Mouse (Mus musculus) MEL (cell line): ENCODE results near the gene Kctd10. TPM values are rescaled to one million over a fixed set of nuclear protein-coding genes. Genes with fewer than 3 reads are reported as not detected.

Source experiments
- DNase-seq: peaks from one replicate; pipeline ENCODE4 v3.0.0; 2011; ENCODE audit warnings: low read depth, low spot score
- H3K27ac ChIP-seq: 2 replicates; pipeline ENCODE4 v1.5.1; 2012; ENCODE audit warnings: low read depth, mild to moderate bottlenecking, control low read depth, low read length, moderate library complexity; ENCODE audit not compliant: control insufficient read depth
- H3K27me3 ChIP-seq, 2 experiments: fragments of 150-350 bp in 1 of 2; sonication (generic) in 1 of 2; 2 replicates each; pipeline ENCODE4 v1.6.1; 2012; ENCODE audit warnings: low read length in 2 of 2, mild to moderate bottlenecking in 2 of 2, improper control_type of control experiment in 1 of 2, moderate library complexity in 1 of 2; ENCODE audit not compliant: insufficient read depth in 2 of 2, control insufficient read depth in 1 of 2
- H3K36me3 ChIP-seq, 2 experiments: 2 replicates each; pipeline ENCODE4 v1.6.1; 2012 to 2014; ENCODE audit warnings: low read length in 2 of 2, improper control_type of control experiment in 1 of 2, inconsistent platforms in 1 of 2, mild to moderate bottlenecking in 1 of 2; ENCODE audit not compliant: insufficient read depth in 2 of 2, control insufficient read depth in 1 of 2
- H3K4me1 ChIP-seq, 2 experiments: fragments of 150-350 bp in 1 of 2; sonication (generic) in 1 of 2; 2 replicates each; pipeline ENCODE4 v1.6.1; 2012; ENCODE audit warnings: low read length in 2 of 2, improper control_type of control experiment in 1 of 2, mild to moderate bottlenecking in 1 of 2; ENCODE audit not compliant: insufficient read depth in 2 of 2, control insufficient read depth in 1 of 2
- H3K4me3 ChIP-seq, 2 experiments: fragments of 150-350 bp in 1 of 2; sonication (generic) in 1 of 2; 2 replicates each; pipeline ENCODE4 v1.5.1; 2012; ENCODE audit warnings: low read depth in 2 of 2, low read length in 2 of 2, mild to moderate bottlenecking in 2 of 2, moderate library complexity in 2 of 2, control low read depth in 1 of 2, improper control_type of control experiment in 1 of 2; ENCODE audit not compliant: control insufficient read depth in 1 of 2, insufficient read depth in 1 of 2
- H3K79me2 ChIP-seq: 2 replicates; pipeline ENCODE4 v1.6.1; 2012; ENCODE audit warnings: mild to moderate bottlenecking, low read length, moderate library complexity; ENCODE audit not compliant: control insufficient read depth, poor library complexity, insufficient read depth
- H3K9ac ChIP-seq: 2 replicates; pipeline ENCODE4 v1.6.1; 2012; ENCODE audit warnings: low read depth, mild to moderate bottlenecking, control low read depth, low read length, moderate library complexity; ENCODE audit not compliant: control insufficient read depth, poor library complexity, severe bottlenecking
- H3K9me3 ChIP-seq: fragments of 150-350 bp; sonication (generic); replicated peaks from 2 replicates; pipeline ENCODE4 v1.6.1; 2012; ENCODE audit warnings: mild to moderate bottlenecking, low read length, improper control_type of control experiment, moderate library complexity; ENCODE audit not compliant: insufficient read depth
- BHLHE40 ChIP-seq: IDR thresholded peaks from 2 replicates; pipeline ENCODE4 v1.6.1; 2012; ENCODE audit warnings: low read depth, mild to moderate bottlenecking, inconsistent platforms, low read length, improper control_type of control experiment, borderline replicate concordance
- CTCF ChIP-seq, 3 experiments: IDR thresholded peaks in 2 of 3; conservative IDR thresholded peaks in 1 of 3; 2 replicates each; pipeline ENCODE4 v1.5.1; 2011 to 2012; ENCODE audit warnings: low read length in 3 of 3, low read depth in 2 of 3, mild to moderate bottlenecking in 2 of 3, improper control_type of control experiment in 1 of 3, inconsistent platforms in 1 of 3, mixed read lengths in 1 of 3, moderate library complexity in 1 of 3; ENCODE audit not compliant: control insufficient read depth in 1 of 3, insufficient read depth in 1 of 3, poor library complexity in 1 of 3, severe bottlenecking in 1 of 3
- E2F4 ChIP-seq: IDR thresholded peaks from 2 replicates; pipeline ENCODE4 v1.6.1; 2011; ENCODE audit warnings: low read depth, low read length, improper control_type of control experiment, borderline replicate concordance
- ELF1 ChIP-seq: IDR thresholded peaks from 2 replicates; pipeline ENCODE4 v1.6.1; 2014; ENCODE audit warnings: low read depth, mild to moderate bottlenecking, inconsistent platforms, low read length, improper control_type of control experiment, moderate library complexity
- ETS1 ChIP-seq: IDR thresholded peaks from 2 replicates; pipeline ENCODE4 v1.6.1; 2012; ENCODE audit warnings: low read depth, mild to moderate bottlenecking, inconsistent platforms, low read length, improper control_type of control experiment, moderate library complexity
- GABPA ChIP-seq: IDR thresholded peaks from 2 replicates; pipeline ENCODE4 v1.6.1; 2012; ENCODE audit warnings: low read depth, mild to moderate bottlenecking, inconsistent platforms, low read length, improper control_type of control experiment, moderate library complexity
- HCFC1 ChIP-seq: IDR thresholded peaks from 2 replicates; pipeline ENCODE4 v1.6.1; 2012; ENCODE audit warnings: low read depth, mild to moderate bottlenecking, inconsistent platforms, low read length, improper control_type of control experiment, moderate library complexity
- JUND ChIP-seq: IDR thresholded peaks from 2 replicates; pipeline ENCODE4 v1.6.1; 2011; ENCODE audit warnings: low read depth, mild to moderate bottlenecking, improper control_type of control experiment, low read length
- MAZ ChIP-seq: IDR thresholded peaks from 2 replicates; pipeline ENCODE4 v1.6.1; 2012; ENCODE audit warnings: low read depth, mild to moderate bottlenecking, inconsistent platforms, low read length, improper control_type of control experiment
- MYB ChIP-seq: IDR thresholded peaks from 2 replicates; pipeline ENCODE4 v1.6.1; 2011; ENCODE audit warnings: mild to moderate bottlenecking, low read depth, low read length, improper control_type of control experiment
- NELFE ChIP-seq: IDR thresholded peaks from 2 replicates; pipeline ENCODE4 v1.6.1; 2011; ENCODE audit warnings: low read depth, low read length, improper control_type of control experiment
- POLR2AphosphoS5 ChIP-seq: IDR thresholded peaks from 2 replicates; pipeline ENCODE4 v1.6.1; 2012; ENCODE audit warnings: low read depth, borderline replicate concordance, mild to moderate bottlenecking, inconsistent platforms, low read length, moderate library complexity, mixed read lengths
- SIN3A ChIP-seq: IDR thresholded peaks from 2 replicates; pipeline ENCODE4 v1.6.1; 2012; ENCODE audit warnings: low read length, improper control_type of control experiment, inconsistent platforms
- SMC3 ChIP-seq: IDR thresholded peaks from 2 replicates; pipeline ENCODE4 v1.6.1; 2011; ENCODE audit warnings: low read depth, low read length, improper control_type of control experiment
- TAL1 ChIP-seq: IDR thresholded peaks from 2 replicates; pipeline ENCODE4 v1.6.1; 2012; ENCODE audit warnings: mild to moderate bottlenecking, inconsistent platforms, low read length, moderate library complexity, mixed read lengths
- UBTF ChIP-seq: IDR thresholded peaks from 2 replicates; pipeline ENCODE4 v1.6.1; 2012; ENCODE audit warnings: low read depth, mild to moderate bottlenecking, inconsistent platforms, low read length, improper control_type of control experiment, moderate library complexity, borderline replicate concordance; ENCODE audit not compliant: insufficient read depth
- USF2 ChIP-seq, 2 experiments: IDR thresholded peaks; 2 replicates each; pipeline ENCODE4 v1.6.1; 2011 to 2012; ENCODE audit warnings: improper control_type of control experiment in 2 of 2, low read length in 2 of 2, borderline replicate concordance in 1 of 2, inconsistent platforms in 1 of 2, low read depth in 1 of 2, mild to moderate bottlenecking in 1 of 2; ENCODE audit not compliant: insufficient read depth in 1 of 2
- ZC3H11A ChIP-seq: IDR thresholded peaks from 2 replicates; pipeline ENCODE4 v1.6.1; 2012; ENCODE audit warnings: low read depth, mild to moderate bottlenecking, inconsistent platforms, low read length, improper control_type of control experiment
- ZKSCAN1 ChIP-seq: IDR thresholded peaks from 2 replicates; pipeline ENCODE4 v1.6.1; 2012; ENCODE audit warnings: low read depth, mild to moderate bottlenecking, inconsistent platforms, low read length, improper control_type of control experiment, moderate library complexity
- polyA plus RNA-seq, 2 experiments: library from polyadenylated mRNA; stranded (reverse) in 1 of 2; unstranded in 1 of 2; fragments of >175 nt in 1 of 2; fragments of >200 nt in 1 of 2; gene quantifications; 2 replicates each; pipeline versions ENCODE4 v1.2.1 to v1.2.4; 2012; ENCODE audit warnings: low replicate concordance in 2 of 2, low read depth in 1 of 2; ENCODE audit not compliant: insufficient read length in 2 of 2, insufficient read depth in 1 of 2, missing spikeins in 1 of 2
- total RNA-seq: library from RNA; depleted of rRNA; stranded (reverse); fragments of 300-350 nt; gene quantifications from 2 replicates; pipeline ENCODE4 v1.2.3, GENCODE M21; 2012

The Kctd10 gene
- total and polyA plus RNA-seq, 3 experiments, result 42.2 to 47.8 TPM; not detected in 1

DNA sequence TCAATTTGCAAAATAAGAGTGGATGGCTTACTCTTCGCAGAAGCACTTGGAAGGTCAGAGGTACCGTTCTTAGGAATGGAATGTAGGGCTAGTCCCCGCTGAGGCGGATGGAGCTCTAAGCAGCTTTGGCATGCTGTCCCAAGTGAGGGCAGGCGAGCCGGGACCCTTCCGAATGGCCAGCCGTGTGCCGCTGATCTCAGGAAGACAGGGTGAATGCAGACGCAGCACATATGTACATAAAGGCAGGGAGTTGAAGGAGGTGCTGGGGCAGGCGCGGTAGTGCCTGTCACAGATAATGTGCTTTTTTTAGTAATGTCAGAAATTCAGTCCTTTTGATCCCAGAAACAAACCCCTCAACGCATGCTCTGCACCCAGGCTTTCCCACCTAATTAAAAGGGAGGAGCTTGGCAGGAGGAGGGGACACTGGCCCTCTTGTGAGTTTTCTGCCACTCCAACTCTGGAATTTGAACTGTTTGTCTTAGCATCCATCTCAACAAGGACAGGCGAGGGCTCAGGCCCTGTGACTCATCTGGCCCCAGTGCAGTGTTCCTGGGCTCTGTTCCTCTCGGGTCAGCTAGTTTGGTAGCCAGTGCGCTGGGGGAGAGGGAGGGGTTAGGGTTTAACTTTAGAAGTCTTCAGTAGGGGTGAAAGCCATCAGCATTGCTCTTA is 32.9 kb upstream of the Kctd10 start:
- no peaks in the 10 kb centered on the region; a peak in 1 of 4 replicates for H3K36me3 ChIP-seq
- H3K27ac ChIP-seq, result no peak overlapping the region

DNA sequence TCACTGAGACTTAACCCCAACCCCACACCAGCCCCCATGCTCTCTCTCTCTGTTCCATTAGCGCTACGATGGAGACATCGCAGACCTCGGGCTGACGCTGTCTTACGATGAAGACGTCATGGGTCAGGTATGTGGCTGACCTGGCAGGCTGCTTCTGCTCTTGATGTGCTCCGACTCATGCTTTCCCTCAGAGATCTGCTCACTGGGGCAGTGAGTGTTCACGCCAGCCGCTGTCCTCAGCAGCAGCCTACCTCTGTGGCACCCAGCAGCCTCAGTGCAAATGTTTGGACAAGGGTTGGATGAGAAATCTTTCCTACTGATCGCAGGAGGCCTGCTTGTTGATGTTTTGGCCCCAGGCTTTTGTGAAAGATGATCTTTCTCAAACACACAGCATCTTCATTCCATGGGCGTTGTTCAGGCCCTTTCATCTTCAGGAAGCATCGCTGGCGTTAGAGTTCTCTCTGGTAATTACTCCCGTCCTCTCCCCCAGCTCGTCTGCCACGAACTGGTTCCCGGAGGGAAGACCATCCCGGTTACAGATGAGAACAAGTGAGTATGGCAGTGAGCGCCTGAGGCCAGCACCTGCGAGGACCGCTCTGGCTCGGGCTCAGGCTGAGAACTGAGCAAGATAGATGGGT is 32.2 kb upstream of the Kctd10 start:
- TF ChIP-seq SMC3 (no peak), MAZ (no peak), BHLHE40 (no peak), ZKSCAN1 (no peak)
- Histone ChIP-seq H3K27me3 (no peaks in the 10 kb centered on the region), H3K9me3 (no peaks in the 10 kb centered on the region), H3K79me2 (no peaks in the 10 kb centered on the region), H3K36me3 (no peaks in the 10 kb centered on the region; a peak in 1 of 4 replicates), H3K9ac (no peak overlapping the region), H3K27ac (no peak overlapping the region), H3K4me3 (no peak overlapping the region), H3K4me1 (no peaks in the 10 kb centered on the region)
- no peak for DNase-seq

More for the DNA sequence above, 32.9 kb upstream of the Kctd10 start:
- Histone ChIP-seq H3K27me3 (no peaks in the 10 kb centered on the region), H3K79me2 (no peaks in the 10 kb centered on the region), H3K4me3 (no peak overlapping the region), H3K9ac (no peak overlapping the region), H3K4me1 (no peaks in the 10 kb centered on the region), H3K9me3 (no peaks in the 10 kb centered on the region)
- DNase-seq, result no peak
- TF ChIP-seq ETS1, result no peak
- TF ChIP-seq USF2 (IDR thresholded peaks at IDR 0.05; ENCODE audit: borderline replicate concordance in 1 of 2, insufficient read depth in 1 of 2, low read depth in 1 of 2, low read length in 2 of 2), result no peak
- no peak for TF ChIP-seq SIN3A
- TF ChIP-seq E2F4, result no peak
- no peak for TF ChIP-seq GABPA
- no peak for TF ChIP-seq MAZ
- TF ChIP-seq ZKSCAN1, result no peak
- no peak for TF ChIP-seq MYB
- no peak for TF ChIP-seq TAL1
- TF ChIP-seq HCFC1, result no peak
- no peak for TF ChIP-seq JUND
- TF ChIP-seq UBTF, result no peak
- no peak for TF ChIP-seq POLR2AphosphoS5
- TF ChIP-seq NELFE, result no peak
- no peak for TF ChIP-seq CTCF (IDR thresholded peaks at IDR 0.05 in 2 of 3, conservative IDR thresholded peaks at IDR 0.05 in 1 of 3; ENCODE audit: control insufficient read depth in 1 of 3, insufficient read depth in 1 of 3, low read depth in 2 of 3, low read length in 3 of 3, poor library complexity in 1 of 3, severe bottlenecking in 1 of 3)
- no peak for TF ChIP-seq ELF1
- no peak for TF ChIP-seq SMC3
- TF ChIP-seq ZC3H11A, result no peak
